Mouse (Mus musculus) lung, postnatal 0 days (tissue): ENCODE results near the gene Pbld2. TPM values are rescaled to one million over a fixed set of nuclear protein-coding genes. Genes with fewer than 3 reads are reported as not detected.

Experiments used
- ATAC-seq: fragments of 200-750 bp; cut with Nextera tagmentation; 2 replicates; pipeline ENCODE4 v1.8.0; 2017; ENCODE audit warnings: moderate library complexity
- DNase-seq: peaks from one replicate; pipeline ENCODE4 v3.0.0-alpha.2; 2016; ENCODE audit warnings: low spot score
- H3K27ac ChIP-seq: fragments of 300-500 bp; sonication (generic); 2 replicates; pipeline ENCODE4 v1.5.1; 2014; ENCODE audit warnings: antibody characterized with exemption, mild to moderate bottlenecking, low read length, mixed read lengths
- H3K27me3 ChIP-seq: fragments of 300-500 bp; sonication (generic); replicated peaks from 2 replicates; pipeline ENCODE4 v1.6.1; 2014; ENCODE audit warnings: low read length, mixed read lengths; ENCODE audit not compliant: insufficient read depth
- H3K36me3 ChIP-seq: fragments of 300-500 bp; sonication (generic); 2 replicates; pipeline ENCODE4 v1.6.1; 2014; ENCODE audit warnings: low read length, mixed read lengths; ENCODE audit not compliant: insufficient read depth
- H3K4me1 ChIP-seq: fragments of 300-500 bp; sonication (generic); 2 replicates; pipeline ENCODE4 v1.6.1; 2014; ENCODE audit warnings: antibody characterized with exemption, low read depth, low read length, mixed read lengths; ENCODE audit not compliant: insufficient read depth
- H3K4me2 ChIP-seq: fragments of 300-500 bp; sonication (generic); replicated peaks from 2 replicates; pipeline ENCODE4 v1.6.1; 2014; ENCODE audit warnings: low read depth, mild to moderate bottlenecking, low read length, moderate library complexity, mixed read lengths
- H3K4me3 ChIP-seq: fragments of 300-500 bp; sonication (generic); 2 replicates; pipeline ENCODE4 v1.5.1; 2014; ENCODE audit warnings: low read depth, low read length
- H3K9ac ChIP-seq: fragments of 300-500 bp; sonication (generic); replicated peaks from 2 replicates; pipeline ENCODE4 v1.6.1; 2014; ENCODE audit warnings: low read depth, mild to moderate bottlenecking
- H3K9me3 ChIP-seq: fragments of 300-500 bp; sonication (generic); 2 replicates; pipeline ENCODE4 v1.6.1; 2016; ENCODE audit warnings: low read length, mixed read lengths
- CTCF ChIP-seq: IDR thresholded peaks from 2 replicates; pipeline ENCODE4 v1.5.1; 2016; ENCODE audit warnings: antibody characterized with exemption, mild to moderate bottlenecking
- EP300 ChIP-seq: IDR thresholded peaks from 2 replicates; pipeline ENCODE4 v1.6.1; 2016; ENCODE audit warnings: antibody characterized with exemption, mild to moderate bottlenecking, control low read depth
- WGBS: fragments of 180-500 bp; shearing (Covaris S2); extraction: QIAGEN DNeasy Blood & Tissue Kit; methylation state at CpG from one replicate; pipeline ENCODE4 v1.1.7; 2014; 5-methylcytosine and 5-hydroxymethylcytosine counted together
- polyA plus RNA-seq: library from polyadenylated mRNA; unstranded; fragments of >200 nt; fragmentation: Nextera tagmentation; extraction: Ambion mirVana; gene quantifications from 2 replicates; pipeline ENCODE4 v1.2.1, GENCODE M21; 2015

Gene Pbld2
- polyA plus RNA-seq, 1 experiment from 2014 or later: 18.4 TPM

DNA sequence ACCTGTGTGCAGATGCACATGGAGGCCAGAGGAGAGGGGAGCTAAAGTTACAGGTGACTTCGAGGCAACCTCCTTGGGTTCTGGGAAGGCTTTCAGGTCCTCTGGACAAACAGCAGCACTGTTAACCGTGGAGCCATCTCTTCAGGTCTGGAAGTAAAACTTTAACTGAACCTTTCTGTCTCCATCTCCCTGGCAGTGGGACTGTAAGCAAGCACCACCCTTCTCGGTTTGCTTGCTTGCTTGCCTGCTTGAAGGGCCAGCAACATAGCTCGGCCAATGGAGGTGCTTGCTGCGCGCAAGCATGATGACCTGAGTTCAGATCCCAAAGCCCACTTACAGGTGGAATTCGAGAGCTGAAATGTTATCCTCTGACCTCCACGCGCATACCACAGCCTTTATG lies 40.4 kb downstream of the Pbld2 start:
- Histone ChIP-seq H3K4me3 (no peak overlapping the region), H3K27ac (no peak overlapping the region), H3K9me3 (no peaks in the 10 kb centered on the region), H3K27me3 (no peaks in the 10 kb centered on the region), H3K4me2 (no peak overlapping the region), H3K9ac (no peak overlapping the region), H3K36me3 (no peaks in the 10 kb centered on the region), H3K4me1 (no peaks in the 10 kb centered on the region)
- DNase-seq (no peak), ATAC-seq (no peak)
- TF ChIP-seq CTCF: no peak
- TF ChIP-seq EP300: no peak
- 76% methylated on average over 9 of the region's 9 CpGs for WGBS

DNA sequence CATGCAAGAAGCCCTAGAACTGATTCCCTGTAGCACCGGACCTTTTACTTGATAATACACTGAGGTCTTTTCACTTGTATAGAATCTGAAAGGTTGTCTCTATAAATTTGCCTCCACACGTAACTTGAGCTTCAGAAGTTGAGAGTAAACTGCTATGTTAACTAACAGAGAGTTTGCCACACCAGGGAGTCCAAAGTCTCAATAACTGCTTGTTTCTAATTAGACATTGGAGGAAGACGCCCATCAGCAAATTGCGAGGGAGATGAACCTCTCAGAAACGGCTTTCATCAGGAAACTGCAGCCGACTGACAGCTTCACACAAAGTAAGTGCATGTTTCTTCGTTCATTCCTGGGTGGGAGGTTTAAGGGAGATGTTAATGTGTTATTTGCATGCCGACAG lies 41.4 kb downstream of the Pbld2 start:
- WGBS: 65% methylated on average over 8 of the region's 8 CpGs
- ATAC-seq: no peak

DNA sequence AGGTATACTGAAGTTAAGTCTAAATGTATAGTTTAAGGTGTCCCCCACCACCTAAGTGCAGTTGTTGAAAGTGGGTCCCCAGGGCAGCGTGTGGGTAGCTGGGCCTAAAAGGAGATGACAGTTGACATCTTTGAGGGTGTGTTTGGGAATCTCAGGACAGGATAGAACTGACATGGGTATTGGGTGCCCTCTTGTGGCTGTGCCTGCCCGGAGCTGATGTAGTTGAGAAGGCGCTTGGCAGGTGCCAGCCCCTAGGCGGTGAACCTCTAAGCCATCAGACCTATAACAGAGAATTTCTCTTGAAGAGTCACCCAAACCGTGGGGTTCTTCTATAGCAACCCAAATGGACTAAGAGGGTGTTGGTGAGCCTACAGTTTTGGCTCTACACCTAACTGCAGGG lies 41.9 kb downstream of the Pbld2 start:
- H3K36me3 ChIP-seq: no peaks in the 10 kb centered on the region
- peak; percentile 95 for TF ChIP-seq CTCF
- no peak for TF ChIP-seq EP300
- no peak overlapping the region for H3K4me3 ChIP-seq
- 3% methylated on average over 5 of the region's 5 CpGs for WGBS
- H3K4me1 ChIP-seq: no peaks in the 10 kb centered on the region
- H3K27me3 ChIP-seq: no peaks in the 10 kb centered on the region
- ATAC-seq (peak; percentile 78), DNase-seq (peak; percentile 86)
- H3K9me3 ChIP-seq: no peaks in the 10 kb centered on the region
- no peak overlapping the region for H3K9ac ChIP-seq
- H3K4me2 ChIP-seq: no peak overlapping the region
- H3K27ac ChIP-seq: no peak overlapping the region

More for the DNA sequence above, 41.4 kb downstream of the Pbld2 start:
- Histone ChIP-seq H3K27ac (no peak overlapping the region), H3K4me2 (no peak overlapping the region), H3K4me3 (no peak overlapping the region), H3K36me3 (no peaks in the 10 kb centered on the region), H3K9ac (no peak overlapping the region), H3K4me1 (no peaks in the 10 kb centered on the region), H3K27me3 (no peaks in the 10 kb centered on the region), H3K9me3 (no peaks in the 10 kb centered on the region)
- TF ChIP-seq EP300: no peak
- no peak for TF ChIP-seq CTCF
- DNase-seq: no peak

DNA sequence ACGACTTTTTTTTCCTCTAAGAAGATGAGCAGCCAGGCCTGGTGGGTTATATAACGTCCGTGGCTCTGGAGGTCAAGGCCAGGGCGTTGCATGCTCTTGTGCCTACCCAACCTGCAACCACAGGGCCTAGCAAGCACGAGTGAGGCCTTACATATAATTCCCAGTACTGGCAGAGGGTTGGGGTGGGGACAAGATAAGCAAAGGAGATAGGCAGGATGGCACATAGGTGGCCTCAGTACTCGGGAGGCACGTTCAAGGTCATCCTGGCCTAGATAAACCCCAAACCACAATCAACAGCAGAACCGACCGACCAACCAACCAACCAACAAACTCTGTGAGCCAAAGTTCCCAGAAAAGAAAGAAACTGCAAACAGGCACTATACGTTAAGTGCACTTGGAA lies 62.2 kb downstream of the Pbld2 start:
- Histone ChIP-seq H3K27ac (no peak overlapping the region), H3K36me3 (no peaks in the 10 kb centered on the region), H3K4me3 (no peak overlapping the region), H3K4me1 (no peaks in the 10 kb centered on the region), H3K4me2 (no peak overlapping the region), H3K9ac (no peak overlapping the region), H3K9me3 (no peaks in the 10 kb centered on the region), H3K27me3 (no peaks in the 10 kb centered on the region)
- 74% methylated on average over 10 of the region's 10 CpGs for WGBS
- DNase-seq (no peak), ATAC-seq (no peak)
- TF ChIP-seq CTCF: no peak
- TF ChIP-seq EP300: no peak

DNA sequence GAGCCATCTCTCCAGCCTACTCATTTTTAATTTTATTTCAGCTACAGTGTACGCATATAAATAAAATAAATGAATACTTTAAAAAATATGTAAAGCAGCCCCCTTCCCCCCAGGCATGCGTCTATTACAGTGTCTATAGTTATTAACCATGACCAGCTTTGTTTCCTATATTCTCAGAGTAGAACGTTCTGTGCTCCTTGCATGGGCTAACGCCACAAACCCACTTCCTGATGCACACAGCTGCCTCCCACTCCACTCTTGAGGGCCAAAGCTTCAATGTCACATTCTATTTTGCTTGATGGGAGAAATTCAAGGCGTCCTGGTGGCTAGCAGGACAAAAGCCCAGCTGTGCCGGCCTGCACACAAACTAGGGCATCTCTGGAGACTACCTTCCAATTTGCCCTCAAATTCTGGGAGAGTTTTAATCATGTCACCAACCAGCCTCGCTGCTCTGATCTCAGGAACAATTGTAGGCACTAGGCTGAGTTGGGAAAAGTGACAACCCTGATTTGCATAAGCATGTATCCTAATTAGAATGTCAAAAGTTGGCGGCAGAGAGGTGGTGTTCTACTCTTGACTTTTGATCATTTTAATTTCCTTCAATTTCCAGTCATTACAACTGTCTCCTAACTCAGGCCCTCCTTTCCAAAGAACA lies 65.1 kb downstream of the Pbld2 start:
- Histone ChIP-seq H3K36me3 (no peaks in the 10 kb centered on the region), H3K27me3 (no peaks in the 10 kb centered on the region), H3K9me3 (no peaks in the 10 kb centered on the region), H3K4me2 (peak overlapping the region; percentile 56; the same call in 1 of the 2 replicates), H3K9ac (no peak overlapping the region), H3K4me3 (peak overlapping the region; percentile 29; the same call in 1 of the 2 replicates), H3K27ac (no peak overlapping the region), H3K4me1 (no peaks in the 10 kb centered on the region)
- WGBS: 46% methylated on average over 8 of the region's 8 CpGs
- no peak for DNase-seq
- no peak for ATAC-seq
- TF ChIP-seq EP300 (no peak), CTCF (no peak)

DNA sequence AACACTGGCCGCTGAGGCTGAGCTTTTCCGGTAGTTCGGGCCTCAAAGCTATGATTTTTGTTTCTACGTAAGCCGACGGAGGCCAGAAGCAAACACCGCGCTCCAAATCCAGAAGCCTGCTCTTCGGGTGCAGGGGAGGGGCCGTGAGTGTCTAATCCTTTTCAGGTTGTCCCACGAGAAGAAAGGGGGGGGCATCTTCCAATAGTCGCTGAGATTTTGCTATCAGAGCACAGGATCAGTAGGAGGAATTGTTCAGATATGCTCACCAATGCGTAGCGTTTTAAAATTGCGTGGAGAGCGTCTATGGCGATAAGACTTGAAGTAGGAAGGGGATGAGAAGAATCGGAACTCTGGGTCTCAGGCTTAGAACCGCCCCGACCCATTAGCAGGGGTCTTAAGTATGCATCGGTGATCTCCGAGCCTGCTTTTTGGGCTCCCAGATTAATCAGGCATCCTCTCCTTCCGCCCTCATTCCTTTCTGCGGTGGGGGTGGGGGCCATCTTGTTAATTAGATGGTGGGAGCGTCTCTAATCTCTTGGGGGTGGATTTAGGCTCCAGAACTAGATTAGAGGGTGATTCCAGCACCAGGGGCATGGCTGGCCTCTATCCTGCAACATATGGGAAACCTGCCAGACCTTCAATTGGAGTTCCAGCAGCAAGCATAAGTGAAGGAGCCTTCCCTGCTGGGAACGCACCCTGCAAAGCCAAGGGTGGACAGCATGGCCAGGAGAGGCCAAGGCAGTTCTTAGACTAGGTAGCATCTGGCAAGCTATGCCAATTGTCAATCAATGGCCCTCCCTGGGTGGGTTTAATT lies 65.8 kb downstream of the Pbld2 start:
- no peaks in the 10 kb centered on the region for H3K4me1 ChIP-seq
- DNase-seq (no peak), ATAC-seq (no peak)
- H3K36me3 ChIP-seq: no peaks in the 10 kb centered on the region
- TF ChIP-seq CTCF: no peak
- no peak for TF ChIP-seq EP300
- peak overlapping the region; percentile 29; the same call in 1 of the 2 replicates for H3K4me3 ChIP-seq
- 8% methylated on average over 26 of the region's 26 CpGs for WGBS
- H3K9me3 ChIP-seq: no peaks in the 10 kb centered on the region
- H3K27ac ChIP-seq: no peak overlapping the region
- H3K4me2 ChIP-seq: peak overlapping the region; percentile 56
- no peaks in the 10 kb centered on the region for H3K27me3 ChIP-seq
- peak overlapping the region; percentile 29; the same call in 1 of the 2 replicates for H3K9ac ChIP-seq
